Mouse (Mus musculus): ENCODE measurements around the gene Krtcap2.

DNA sequence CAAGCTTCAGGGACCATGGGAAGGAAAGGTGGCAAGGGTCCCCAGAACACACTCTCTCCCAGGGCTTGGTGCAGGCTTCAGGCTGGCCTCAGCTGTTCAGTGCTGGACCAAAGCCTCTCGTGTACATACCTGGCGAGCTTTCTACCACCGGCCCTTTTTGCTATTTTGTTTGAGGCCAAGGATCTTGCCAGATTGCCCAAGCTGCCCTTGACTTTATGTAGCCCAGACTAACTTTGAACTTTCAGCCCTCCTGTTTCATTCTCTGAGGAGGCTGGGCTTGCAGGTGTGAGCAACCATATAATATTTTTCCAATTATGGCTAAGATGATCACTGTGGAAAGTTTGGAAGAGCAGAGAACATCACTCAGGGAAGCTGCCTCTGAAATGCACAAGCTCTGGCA is 38.5 kb downstream of the Krtcap2 start:
- TF ChIP-seq USF1 (IDR thresholded peaks at IDR 0.05; ENCODE audit: low read depth) (no peak), CEBPB (IDR thresholded peaks at IDR 0.05; ENCODE audit: low read depth) (no peak), CTCF (IDR thresholded peaks at IDR 0.05; ENCODE audit: control insufficient read depth, insufficient read depth, insufficient read length) (no peak), MYOD1 (IDR thresholded peaks at IDR 0.05; ENCODE audit: control insufficient read depth, insufficient read length, low read depth) (no peak), MAX (IDR thresholded peaks at IDR 0.05) (no peak), MYOG (IDR thresholded peaks at IDR 0.05; ENCODE audit: control insufficient read depth, extremely low read depth, insufficient read length) (no peak)
